Mouse (Mus musculus): ENCODE measurements around the gene Nup188.

Nup188 gene

GRCm38 (mm10) chr2:30287027-30287373, 803 bp downstream of the Nup188 start:
- TF ChIP-seq GATA4 (IDR thresholded peaks at IDR 0.05; ENCODE audit: insufficient replicate concordance, low read length): no peak

- no peak for TF ChIP-seq GATA4 (IDR thresholded peaks at IDR 0.05; ENCODE audit: insufficient replicate concordance, low read length)
These were observed 13.3 kb downstream of the Nup188 start for GRCm38 (mm10) chr2:30299525-30299924.

GRCm38 (mm10) chr2:30299966-30300365, 13.8 kb downstream of the Nup188 start:
- no peak for TF ChIP-seq GATA4 (IDR thresholded peaks at IDR 0.05; ENCODE audit: insufficient replicate concordance, low read length)

- TF ChIP-seq GATA4 (IDR thresholded peaks at IDR 0.05; ENCODE audit: insufficient replicate concordance, low read length): no peak
These were observed 19.9 kb downstream of the Nup188 start for GRCm38 (mm10) chr2:30306087-30306486.

GRCm38 (mm10) chr2:30309351-30309750, 23.2 kb downstream of the Nup188 start:
- TF ChIP-seq GATA4 (IDR thresholded peaks at IDR 0.05; ENCODE audit: insufficient replicate concordance, low read length): no peak

GRCm38 (mm10) chr2:30311481-30311880, 25.3 kb downstream of the Nup188 start:
- TF ChIP-seq GATA4 (IDR thresholded peaks at IDR 0.05; ENCODE audit: insufficient replicate concordance, low read length): no peak

- no peak for TF ChIP-seq GATA4 (IDR thresholded peaks at IDR 0.05; ENCODE audit: insufficient replicate concordance, low read length)
These were observed 29.9 kb downstream of the Nup188 start for GRCm38 (mm10) chr2:30316136-30316535.

- TF ChIP-seq GATA4 (IDR thresholded peaks at IDR 0.05; ENCODE audit: insufficient replicate concordance, low read length): no peak
These were observed 30.8 kb downstream of the Nup188 start for GRCm38 (mm10) chr2:30316955-30317354.

GRCm38 (mm10) chr2:30319260-30319659, 33.1 kb downstream of the Nup188 start:
- TF ChIP-seq GATA4 (IDR thresholded peaks at IDR 0.05; ENCODE audit: insufficient replicate concordance, low read length): no peak

- TF ChIP-seq GATA4 (IDR thresholded peaks at IDR 0.05; ENCODE audit: insufficient replicate concordance, low read length): no peak
These were observed 36.9 kb downstream of the Nup188 start for GRCm38 (mm10) chr2:30323111-30323510.

GRCm38 (mm10) chr2:30325296-30325695, 39.1 kb downstream of the Nup188 start:
- TF ChIP-seq GATA4 (IDR thresholded peaks at IDR 0.05; ENCODE audit: insufficient replicate concordance, low read length): no peak

- no peak for TF ChIP-seq GATA4 (IDR thresholded peaks at IDR 0.05; ENCODE audit: insufficient replicate concordance, low read length)
These were observed 41.1 kb downstream of the Nup188 start for GRCm38 (mm10) chr2:30327276-30327675.

GRCm38 (mm10) chr2:30328791-30329190, 42.6 kb downstream of the Nup188 start:
- TF ChIP-seq GATA4 (IDR thresholded peaks at IDR 0.05; ENCODE audit: insufficient replicate concordance, low read length): no peak

GRCm38 (mm10) chr2:30335324-30335723, 49.1 kb downstream of the Nup188 start:
- no peak for TF ChIP-seq GATA4 (IDR thresholded peaks at IDR 0.05; ENCODE audit: insufficient replicate concordance, low read length)

- TF ChIP-seq GATA4 (IDR thresholded peaks at IDR 0.05; ENCODE audit: insufficient replicate concordance, low read length): no peak
These were observed 50.1 kb downstream of the Nup188 start for GRCm38 (mm10) chr2:30336174-30336915.

GRCm38 (mm10) chr2:30337179-30337578, 51.0 kb downstream of the Nup188 start:
- no peak for TF ChIP-seq GATA4 (IDR thresholded peaks at IDR 0.05; ENCODE audit: insufficient replicate concordance, low read length)

- no peak for TF ChIP-seq GATA4 (IDR thresholded peaks at IDR 0.05; ENCODE audit: insufficient replicate concordance, low read length)
These were observed 55.9 kb downstream of the Nup188 start for GRCm38 (mm10) chr2:30342061-30342460.
